Comparison of ENCODE assay signal across 9 mouse cellular contexts in genomic region chr1:150976263-150976662, GRCm38 (mm10). TPM values are rescaled to one million over a fixed set of nuclear protein-coding genes. Genes with fewer than 3 reads are reported as not detected.
DNase-seq lines count a peak whose midpoint lies in the region; ATAC-seq and TF ChIP-seq lines count a peak whose summit lies in the region.
"Had no signal": no experiment of that assay in that cellular context is flagged by ENCODE, and none has a peak within 500 bp of the region (broad histone marks: within the 10 kb centered on the region; RNA-seq: fewer than 3 reads in every experiment).

No protein-coding gene starts in this region.

- no peak for TF ChIP-seq POLR2A in liver, adult 2 months (IDR thresholded peaks at IDR 0.05; ENCODE audit: extremely low read depth, insufficient read depth, low read length)

- no peak overlapping the region for H3K4me3 ChIP-seq in liver, adult 2 months (ENCODE audit: insufficient read depth, low read depth, low read length)

- DNase-seq in frontal cortex, postnatal 14 days (ENCODE audit: low spot score in 2 of 2): no peak
- peak; percentile 16 for DNase-seq in liver, adult 2 months (ENCODE audit: extremely low read depth, low read depth, low spot score)
- DNase-seq in liver: no peak
- peak; percentile 41 to 54 for DNase-seq in heart, adult 9 months (ENCODE audit: low spot score in 2 of 2)
- peak; percentile 28 for DNase-seq in lung, postnatal 25 days (ENCODE audit: low spot score)
- no peak for DNase-seq in urinary bladder, postnatal 10 days (ENCODE audit: low spot score)
- no peak for DNase-seq in gastrocnemius, postnatal 10 days
- DNase-seq: cerebellum, postnatal 25 days had no signal

- H3K4me1 ChIP-seq in liver, adult 2 months (ENCODE audit: control insufficient read depth, insufficient read depth, low read length): no peaks in the 10 kb centered on the region; the same call in 1 of the 2 replicates

- H3K79me2 ChIP-seq in liver, adult 2 months (ENCODE audit: control insufficient read depth, insufficient read depth, low read length): no peaks in the 10 kb centered on the region

- no peaks in the 10 kb centered on the region; the same call in 1 of the 2 replicates for H3K27me3 ChIP-seq in liver, adult 2 months (ENCODE audit: control insufficient read depth, insufficient read depth, low read length)

- no peak overlapping the region for H3K27ac ChIP-seq in liver, adult 2 months (replicated peaks; ENCODE audit: insufficient read depth, low read depth, low read length)

- 34% methylated on average over 2 of the region's 2 CpGs for WGBS in liver, adult 2 months

- peak; percentile 41; the same call in 1 of the 2 replicates for ATAC-seq in frontal cortex, adult (ENCODE audit: low TSS enrichment)

- no peak for TF ChIP-seq CTCF in liver, adult 2 months (IDR thresholded peaks at IDR 0.05; ENCODE audit: low read depth, low read length)

- H3K36me3 ChIP-seq in liver, adult 2 months (ENCODE audit: control insufficient read depth, insufficient read depth, low read length): no peaks in the 10 kb centered on the region

- H3K9ac ChIP-seq in liver, adult 2 months (ENCODE audit: low read depth, low read length): no peak overlapping the region

RNA-seq across cellular contexts. Expression of gene Hmcn1, which starts 17.0 kb away (rescaled TPM):
- 2.7 and 4.5 TPM in 2 replicates for total RNA-seq in liver, adult 2 months (2014; rRNA removed)
- 0.80 and 1.0 TPM in 2 replicates for polyA plus RNA-seq in liver, adult 2 months (2012; rRNA removed)
- 10 to 100 TPM; 10.3 to 13.1 TPM for total RNA-seq in gastrocnemius, postnatal 10 days (2021)

Comparison
In these comparisons a context has a peak if more than half of its experiments do, and no peak if none do; other contexts are left out.
1. DNase-seq: peak in liver, adult 2 months (single experiment), heart, adult 9 months (2 of 2) and lung, postnatal 25 days (single experiment); none in frontal cortex, postnatal 14 days (0 of 2), liver (single experiment), urinary bladder, postnatal 10 days (single experiment) and gastrocnemius, postnatal 10 days (single experiment).